Mouse (Mus musculus): ENCODE measurements around the gene Nqo1.

The Nqo1 gene

GRCm38 (mm10) chr8:107404057-107404456 is 1.1 kb upstream of the Nqo1 start:
- DNase-seq, result no peak

GRCm38 (mm10) chr8:107401866-107402265 is 1.1 kb downstream of the Nqo1 start:
- no peak for DNase-seq

GRCm38 (mm10) chr8:107399495-107399894 is 3.5 kb downstream of the Nqo1 start:
- DNase-seq, result no peak

DNA sequence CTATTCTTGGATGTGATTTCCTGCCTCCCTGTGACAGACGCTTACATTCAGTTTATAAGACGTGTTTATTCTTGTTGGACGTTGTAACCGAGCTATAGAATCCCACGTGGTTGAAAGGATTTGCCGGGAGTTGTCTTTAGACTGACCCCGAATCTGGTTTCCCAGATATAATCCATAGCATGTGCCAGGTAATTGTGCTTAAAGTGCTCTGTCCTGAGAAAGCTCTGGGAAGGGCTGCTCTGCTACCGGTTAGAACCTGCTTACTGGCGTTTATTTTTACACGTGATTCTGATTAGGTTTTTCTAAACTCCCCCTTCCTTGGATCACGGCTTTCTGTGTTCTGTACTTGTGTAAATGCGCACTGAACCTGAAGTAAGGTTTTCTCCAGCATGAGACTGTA is 5.3 kb downstream of the Nqo1 start:
- DNase-seq, result no peak

DNA sequence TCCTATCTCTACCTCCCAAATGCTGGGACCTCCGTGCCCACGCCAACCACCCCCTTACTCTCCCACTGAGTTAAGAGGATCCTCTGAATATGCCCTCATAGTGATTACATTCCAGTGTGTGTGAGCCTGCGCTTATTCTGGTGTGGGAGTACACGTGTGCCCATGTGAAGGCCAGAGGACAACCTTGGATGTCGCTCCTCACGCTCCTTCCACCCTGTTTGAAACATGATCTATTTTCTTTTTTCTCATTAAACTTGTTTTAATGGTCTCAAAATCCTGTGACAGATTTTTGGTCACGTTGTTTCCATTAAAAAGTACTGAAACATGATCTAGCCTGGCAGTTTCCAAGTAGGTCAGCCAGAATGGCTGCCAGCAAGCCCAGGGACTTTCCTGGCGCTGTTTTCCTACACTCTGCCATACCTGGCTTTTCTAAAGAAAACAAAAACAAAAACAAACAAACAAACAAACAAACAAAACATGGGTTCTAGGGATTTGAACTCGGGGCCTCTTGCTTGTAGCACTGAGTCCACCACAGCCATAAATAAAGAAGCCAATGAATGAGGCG is 6.8 kb downstream of the Nqo1 start:
- DNase-seq, result no peak

DNA sequence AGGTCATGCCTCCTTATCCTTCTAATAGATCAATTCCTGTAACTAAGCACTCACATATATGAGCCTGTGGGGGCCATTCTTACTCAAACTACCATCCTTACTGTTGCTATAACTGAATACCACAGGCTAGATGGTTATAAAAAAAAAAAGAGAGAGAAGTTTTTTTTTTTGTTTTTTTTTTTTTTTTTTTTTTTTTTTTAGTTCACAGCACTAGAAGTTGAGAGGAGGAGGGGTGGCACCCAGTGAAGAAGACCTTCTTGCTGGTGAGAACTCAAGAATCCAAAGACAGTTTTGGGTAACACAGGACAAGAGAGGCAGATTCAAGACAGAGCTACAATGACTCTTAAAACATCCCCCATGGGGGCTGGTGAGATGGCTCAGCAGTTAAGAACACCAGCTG is 7.6 kb downstream of the Nqo1 start:
- DNase-seq, result no peak

DNA sequence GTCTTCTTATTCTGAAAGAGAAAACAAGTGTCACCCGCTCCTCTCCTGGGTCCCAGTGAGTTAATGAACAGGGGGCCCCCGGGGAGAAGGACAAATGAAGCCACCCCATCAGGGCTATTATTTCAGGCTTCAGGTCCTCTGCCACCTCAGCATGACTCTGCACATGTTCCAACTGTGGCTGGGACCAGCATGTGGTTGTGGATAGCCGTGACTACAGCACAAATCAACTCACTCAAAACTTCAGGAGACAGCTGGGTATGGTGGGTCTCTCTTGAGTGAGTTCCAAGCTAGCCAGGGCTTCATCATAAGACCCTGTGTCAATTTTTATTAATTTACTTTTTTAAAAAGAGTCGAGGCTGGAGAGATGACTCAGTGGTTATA is 11.9 kb downstream of the Nqo1 start:
- DNase-seq, result no peak

GRCm38 (mm10) chr8:107390476-107391135 is 12.4 kb downstream of the Nqo1 start:
- DNase-seq, result peak; percentile 81 to 83

GRCm38 (mm10) chr8:107389557-107389956 is 13.4 kb downstream of the Nqo1 start:
- DNase-seq, result peak; percentile 88 to 89

- DNase-seq, result peak; percentile 55 to 72
Observed at GRCm38 (mm10) chr8:107387861-107388260, 15.1 kb downstream of the Nqo1 start.

DNA sequence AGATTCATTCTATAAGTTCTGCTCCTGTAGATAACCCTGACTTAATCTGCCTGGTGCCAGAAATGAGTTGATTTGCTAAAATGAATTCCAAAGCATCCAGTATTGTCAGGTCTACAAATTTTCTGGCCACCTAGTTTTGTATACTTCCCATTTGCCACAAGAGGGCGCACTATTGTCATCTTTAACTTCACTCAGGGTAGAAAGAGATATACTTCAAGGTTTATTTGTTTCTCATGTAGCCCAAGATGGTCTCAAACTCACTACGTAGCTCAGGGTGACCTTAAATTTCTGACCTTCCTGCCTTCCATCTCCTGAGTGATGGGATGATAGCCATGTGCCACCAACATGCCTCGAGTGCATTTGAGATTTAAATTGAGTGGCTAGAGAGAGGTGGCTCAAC is 16.4 kb downstream of the Nqo1 start:
- no peak for DNase-seq

DNA sequence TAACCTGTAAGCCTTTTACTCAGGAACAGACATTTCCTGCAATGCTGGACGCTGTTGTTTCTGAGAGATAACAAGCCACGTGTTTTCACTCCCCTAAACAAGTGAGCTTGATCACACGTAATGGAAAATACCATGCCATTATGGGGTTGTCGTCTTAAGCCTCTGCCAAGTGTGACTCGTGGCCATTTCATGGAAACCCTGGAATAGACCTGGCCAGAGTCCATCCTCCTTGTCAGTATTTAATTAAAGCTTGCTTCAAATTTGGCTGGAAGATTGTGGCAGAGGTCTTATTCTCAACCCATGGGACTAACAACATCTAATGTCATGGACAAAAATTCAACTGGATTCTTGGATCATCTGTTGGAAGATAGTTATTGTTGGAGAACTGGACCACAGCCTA is 16.8 kb downstream of the Nqo1 start:
- DNase-seq, result peak; percentile 31 to 47

GRCm38 (mm10) chr8:107385063-107385462 is 17.9 kb downstream of the Nqo1 start:
- no peak for DNase-seq

GRCm38 (mm10) chr8:107384651-107385050 is 18.4 kb downstream of the Nqo1 start:
- DNase-seq, result no peak

- no peak for DNase-seq
Observed at GRCm38 (mm10) chr8:107382898-107383297, 20.1 kb downstream of the Nqo1 start.

DNA sequence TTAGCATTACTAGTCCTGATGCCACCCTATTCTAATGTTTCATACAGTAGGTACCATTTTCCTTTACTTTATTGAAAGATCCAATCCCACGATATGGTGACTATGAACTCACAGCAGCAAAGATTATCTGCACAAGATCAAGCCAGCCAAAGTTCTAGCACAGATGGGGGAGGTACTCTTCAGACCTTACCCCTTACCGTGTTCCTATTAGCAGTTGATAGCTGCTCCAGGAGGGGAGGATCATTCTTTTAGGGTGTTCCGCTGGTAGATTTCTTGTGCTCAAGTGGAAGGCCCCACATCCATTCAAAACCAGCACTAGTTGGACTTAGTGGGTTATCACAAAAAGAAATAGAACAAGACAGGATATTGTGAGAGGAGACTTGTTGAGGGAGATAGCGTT is 21.3 kb downstream of the Nqo1 start:
- DNase-seq, result no peak

- no peak for DNase-seq
Observed at GRCm38 (mm10) chr8:107380734-107381133, 22.3 kb downstream of the Nqo1 start.

DNA sequence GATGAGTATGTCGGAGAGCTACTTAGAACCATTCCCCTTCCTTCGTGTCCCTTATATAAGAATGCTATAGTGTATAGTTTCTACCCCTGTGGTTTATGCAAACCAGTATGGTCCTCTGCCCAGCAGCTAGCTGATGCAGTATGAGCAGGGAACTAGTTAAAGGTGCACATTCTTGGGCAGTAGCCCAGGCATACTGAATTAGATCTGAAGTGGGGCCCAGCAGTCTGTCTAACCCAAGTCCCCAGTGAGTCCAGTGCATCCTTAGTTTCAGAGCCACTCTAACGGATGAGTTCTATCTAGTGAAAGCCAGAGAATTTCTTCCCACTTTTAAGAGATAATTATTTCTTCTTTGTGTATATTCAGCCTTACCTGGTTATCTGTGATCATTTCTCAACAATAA is 25.7 kb downstream of the Nqo1 start:
- no peak for DNase-seq

DNA sequence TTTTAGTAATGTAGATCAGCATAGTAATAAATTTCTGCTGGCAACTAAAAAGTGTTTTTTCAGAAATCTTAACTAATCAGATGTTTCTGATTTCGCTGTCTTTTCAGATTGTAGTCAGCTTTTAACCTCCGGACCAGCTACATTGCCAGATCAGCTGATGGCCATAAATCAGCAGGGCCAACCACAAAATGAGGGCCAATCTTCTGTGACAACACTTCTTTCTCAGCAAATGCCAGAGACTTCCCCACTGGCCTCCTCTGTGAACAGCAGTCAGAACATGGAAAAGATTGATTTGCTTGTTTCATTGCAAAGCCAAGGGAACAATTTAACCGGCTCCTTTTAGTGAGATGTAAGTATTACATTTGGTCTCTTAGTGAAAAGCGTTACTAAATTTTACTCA is 32.7 kb downstream of the Nqo1 start:
- DNase-seq, result peak in 1 of 2 experiments; percentile 24

All from kidney, adult 8-10 months (tissue).